Mouse (Mus musculus) left cerebral cortex, adult 11 months (tissue): ENCODE measurements around the gene F11r.

Experiments used
- DNase-seq: peaks from one replicate; pipeline ENCODE4 v3.0.0; 2022; ENCODE audit warnings: low spot score

Gene F11r

GRCm38 (mm10) chr1:171438014-171438670 lies 807 bp downstream of the F11r start:
- DNase-seq, result no peak

DNA sequence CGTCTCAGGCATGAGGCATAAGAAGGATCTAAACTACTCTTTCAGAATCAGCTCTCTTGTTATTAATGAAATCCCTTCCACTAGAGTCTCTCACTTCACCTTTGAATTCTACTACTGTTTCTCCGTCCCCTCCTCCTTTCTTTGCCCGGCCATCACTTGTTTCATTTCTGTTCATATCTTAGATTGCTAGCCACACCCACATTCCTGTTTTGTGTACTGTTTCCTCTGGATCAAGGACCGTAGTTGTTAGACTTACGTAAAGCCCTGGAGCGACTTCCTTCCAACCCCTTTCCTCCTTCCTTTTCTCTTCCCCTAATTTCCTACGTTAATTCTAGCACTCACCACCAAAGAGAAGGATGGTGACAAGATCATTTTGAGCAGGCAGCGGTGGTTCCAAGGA lies 1.7 kb downstream of the F11r start:
- DNase-seq, result no peak

- DNase-seq, result no peak
These were observed 2.8 kb downstream of the F11r start for GRCm38 (mm10) chr1:171440025-171440725.

- no peak for DNase-seq
These were observed 4.4 kb downstream of the F11r start for GRCm38 (mm10) chr1:171441466-171442412.

- no peak for DNase-seq
These were observed 5.1 kb downstream of the F11r start for GRCm38 (mm10) chr1:171442413-171442760.

DNA sequence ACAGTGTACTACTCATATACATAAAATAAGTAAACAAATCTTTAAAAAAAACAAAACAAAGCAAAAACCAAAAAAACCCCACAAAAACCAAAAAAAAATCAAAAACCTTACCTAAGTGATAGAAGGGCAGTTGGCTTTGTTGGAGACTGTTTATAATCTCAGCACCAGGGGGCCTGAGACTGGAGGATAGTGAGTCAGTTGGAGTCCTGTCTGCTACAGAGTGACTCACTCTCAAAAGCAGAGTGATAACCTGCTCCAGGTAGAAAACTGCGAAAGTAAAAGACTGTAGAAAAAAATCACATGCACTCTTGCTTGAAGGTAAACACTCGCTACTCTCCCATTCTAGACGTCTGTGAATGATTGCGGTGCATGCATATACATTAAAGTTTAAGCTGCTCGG lies 7.7 kb downstream of the F11r start:
- DNase-seq, result no peak

GRCm38 (mm10) chr1:171446854-171447253 lies 9.5 kb downstream of the F11r start:
- no peak for DNase-seq

DNA sequence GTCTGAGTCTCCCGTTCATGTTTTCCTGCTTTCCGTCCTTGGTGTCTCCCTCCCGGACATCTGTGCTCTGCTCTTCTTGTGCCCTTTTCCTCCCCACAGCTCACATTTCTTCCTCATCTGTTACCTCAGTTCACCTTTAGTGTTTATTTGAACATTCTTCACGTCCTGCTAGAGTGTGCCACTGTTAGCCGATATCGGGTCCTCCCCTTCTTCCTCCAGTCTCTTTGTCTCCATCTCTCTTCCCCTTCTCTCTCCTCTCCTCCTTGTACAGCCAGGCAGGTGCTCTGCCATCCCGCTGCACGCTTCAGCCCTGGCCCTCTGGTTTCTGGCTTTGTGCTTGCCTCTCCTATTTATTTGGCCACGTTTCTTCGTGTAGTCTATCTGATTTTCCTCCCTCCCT lies 10.4 kb downstream of the F11r start:
- DNase-seq, result no peak

DNA sequence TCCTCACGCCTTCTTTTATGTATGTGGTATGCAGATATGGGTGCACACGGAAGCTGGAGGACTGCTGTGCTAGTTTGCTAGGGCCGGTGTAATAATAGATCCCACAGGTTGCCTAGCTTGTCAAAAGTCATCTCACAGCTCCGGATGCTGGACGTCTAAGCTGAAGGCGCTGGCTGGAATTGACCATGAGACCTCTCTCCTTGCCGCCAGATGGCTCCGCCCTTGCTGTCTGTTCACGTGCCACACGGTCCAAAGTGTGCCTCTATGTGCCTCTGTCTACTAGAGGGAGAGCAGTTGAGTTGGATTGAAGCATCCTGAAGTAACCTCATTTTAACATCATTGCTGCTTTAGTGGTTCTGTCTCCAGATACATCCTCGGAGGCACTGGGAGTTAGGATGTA lies 12.7 kb downstream of the F11r start:
- DNase-seq, result no peak

- no peak for DNase-seq
These were observed 13.7 kb downstream of the F11r start for GRCm38 (mm10) chr1:171451001-171451400.

GRCm38 (mm10) chr1:171452522-171452921 lies 15.2 kb downstream of the F11r start:
- DNase-seq, result no peak

DNA sequence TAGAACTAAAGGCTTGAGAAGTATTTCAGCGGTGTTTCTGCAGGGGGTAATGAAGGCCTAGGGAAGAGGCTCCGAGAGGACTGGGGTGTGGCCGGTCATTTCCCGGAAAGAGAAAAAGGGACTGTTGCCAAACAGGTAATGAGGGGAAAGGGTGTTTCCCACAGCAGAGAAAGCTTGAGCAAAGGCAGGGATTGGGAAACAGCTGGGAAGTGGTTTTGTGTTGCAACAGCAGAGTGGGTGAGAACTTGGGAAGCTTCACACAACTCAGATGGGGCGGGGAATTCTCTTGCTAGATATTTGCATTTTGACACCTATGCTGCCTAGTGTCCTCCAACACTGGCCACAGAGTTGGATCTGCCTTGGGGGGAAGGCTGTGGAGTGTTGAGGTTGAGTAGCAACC lies 15.6 kb downstream of the F11r start:
- no peak for DNase-seq

DNA sequence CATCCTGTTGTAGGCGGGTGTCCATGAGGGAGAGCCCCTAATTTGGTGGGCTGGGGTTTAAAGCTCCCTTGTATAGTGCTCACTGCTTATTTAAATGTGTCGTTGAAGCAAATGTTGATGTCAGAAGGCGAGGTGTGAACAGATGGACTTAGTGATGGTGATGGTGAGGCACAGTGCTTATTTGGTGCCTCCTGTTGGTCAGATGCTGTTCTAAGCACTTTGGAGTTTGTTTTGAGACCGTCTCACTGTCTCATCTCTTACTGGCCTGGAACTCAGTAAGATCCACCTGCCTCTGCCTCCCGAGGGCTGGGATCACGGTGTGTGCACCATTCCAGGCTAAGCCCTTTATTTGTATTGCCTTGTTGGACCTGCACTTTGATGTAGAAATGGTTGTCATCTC lies 17.6 kb downstream of the F11r start:
- no peak for DNase-seq

DNA sequence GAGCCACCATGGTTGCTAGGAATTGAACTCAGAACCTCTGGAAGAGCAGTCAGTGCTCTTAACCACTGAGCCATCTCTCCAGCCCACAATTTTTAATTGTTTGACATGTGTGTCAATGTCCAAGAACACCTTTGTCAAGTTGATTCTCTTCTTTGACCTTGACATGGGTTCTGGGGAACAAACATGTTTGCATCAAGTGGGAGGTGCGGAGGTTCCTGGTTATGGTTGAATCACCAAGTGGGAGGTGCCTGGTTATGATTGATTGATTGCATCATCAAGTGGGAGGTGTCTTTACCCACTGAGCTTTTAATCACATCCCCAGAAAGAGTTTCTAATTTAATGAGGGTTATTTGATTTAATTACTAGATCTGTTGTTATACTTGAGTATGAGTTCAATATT lies 20.2 kb downstream of the F11r start:
- no peak for DNase-seq

- no peak for DNase-seq
These were observed 22.5 kb downstream of the F11r start for GRCm38 (mm10) chr1:171459791-171460190.

- no peak for DNase-seq
These were observed 23.5 kb downstream of the F11r start for GRCm38 (mm10) chr1:171460551-171461503.

DNA sequence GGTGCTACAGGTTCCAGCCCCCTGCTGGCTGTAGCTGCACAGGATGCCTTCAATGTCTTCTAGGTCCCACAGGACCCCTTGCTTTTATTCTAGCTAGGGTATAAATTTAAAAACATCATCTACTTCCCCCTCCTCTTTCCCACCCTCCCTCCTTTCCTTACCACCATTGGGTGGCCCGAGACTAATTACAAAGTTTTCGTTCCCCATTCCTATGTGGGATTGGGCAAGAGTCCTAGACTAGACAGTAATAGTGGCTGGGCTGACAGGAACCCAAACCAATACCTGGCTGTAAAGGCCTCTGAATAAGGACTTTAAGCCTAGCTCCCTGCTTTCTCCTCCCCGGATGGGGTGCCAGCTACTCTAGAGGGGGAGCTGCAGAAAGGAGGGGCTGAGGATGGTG lies 25.8 kb downstream of the F11r start:
- no peak for DNase-seq

DNA sequence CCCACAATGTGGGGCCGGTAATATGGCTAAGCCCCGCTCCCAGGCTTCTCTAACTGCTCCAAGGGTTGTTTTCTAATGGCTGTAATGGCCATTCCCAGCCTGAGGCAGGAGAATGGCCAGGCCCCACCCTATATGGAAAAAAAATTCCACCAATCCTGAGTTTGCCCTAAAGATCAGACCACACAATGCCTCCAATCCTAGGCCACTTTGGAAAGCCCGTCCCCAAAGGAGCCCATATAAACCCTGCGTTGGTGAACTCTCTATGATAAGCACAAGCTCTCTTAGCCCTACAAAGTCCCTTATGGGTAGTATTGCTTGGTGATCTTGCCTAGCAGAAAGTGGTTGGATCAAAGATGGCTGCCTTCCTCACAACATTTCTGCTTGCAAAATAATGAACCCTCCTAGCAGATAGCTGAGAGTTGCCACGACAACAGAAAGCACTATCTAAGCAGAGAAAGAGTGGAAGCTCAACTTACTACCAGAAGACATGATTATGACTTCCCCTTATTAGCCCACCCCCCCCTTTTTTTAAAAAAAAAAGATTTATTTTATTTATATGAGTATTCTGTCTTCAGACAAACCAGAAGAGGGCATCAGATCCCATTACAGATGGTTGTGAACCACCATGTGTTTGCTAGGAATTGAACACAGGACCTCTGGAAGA lies 28.5 kb downstream of the F11r start:
- no peak for DNase-seq

- no peak for DNase-seq
These were observed 29.2 kb downstream of the F11r start for GRCm38 (mm10) chr1:171466565-171466964.

GRCm38 (mm10) chr1:171469678-171470077 lies 32.3 kb downstream of the F11r start:
- DNase-seq, result no peak

DNA sequence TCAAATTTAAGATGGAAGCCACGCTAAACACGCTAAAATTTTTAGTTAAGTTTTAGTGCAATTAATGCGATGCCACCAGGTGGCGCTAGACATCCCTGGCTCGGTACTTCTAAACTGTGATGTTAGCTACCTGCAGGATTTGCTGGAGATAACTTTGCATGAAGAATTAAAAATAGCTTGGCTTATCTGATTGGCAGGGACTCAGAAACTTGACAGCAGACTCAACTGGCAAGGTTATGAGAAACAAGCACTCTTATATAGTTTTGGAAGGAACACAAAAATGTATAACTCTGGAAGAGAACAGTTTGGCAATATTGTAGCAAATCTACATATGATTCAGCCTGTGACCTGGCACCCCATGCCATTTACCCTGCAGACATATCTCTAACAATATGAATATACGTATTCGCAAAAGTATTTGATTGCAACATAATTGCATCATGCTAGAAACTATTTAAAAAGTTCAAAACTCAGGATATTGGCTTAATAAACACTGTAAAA lies 33.1 kb downstream of the F11r start:
- peak; percentile 17 for DNase-seq
